Mouse (Mus musculus): ENCODE measurements around the gene Mxra8. TPM values are rescaled to one million over a fixed set of nuclear protein-coding genes. Genes with fewer than 3 reads are reported as not detected.

Mxra8 gene
- polyA plus RNA-seq, 1 experiment from 2014 or later: 69.6 TPM

DNA sequence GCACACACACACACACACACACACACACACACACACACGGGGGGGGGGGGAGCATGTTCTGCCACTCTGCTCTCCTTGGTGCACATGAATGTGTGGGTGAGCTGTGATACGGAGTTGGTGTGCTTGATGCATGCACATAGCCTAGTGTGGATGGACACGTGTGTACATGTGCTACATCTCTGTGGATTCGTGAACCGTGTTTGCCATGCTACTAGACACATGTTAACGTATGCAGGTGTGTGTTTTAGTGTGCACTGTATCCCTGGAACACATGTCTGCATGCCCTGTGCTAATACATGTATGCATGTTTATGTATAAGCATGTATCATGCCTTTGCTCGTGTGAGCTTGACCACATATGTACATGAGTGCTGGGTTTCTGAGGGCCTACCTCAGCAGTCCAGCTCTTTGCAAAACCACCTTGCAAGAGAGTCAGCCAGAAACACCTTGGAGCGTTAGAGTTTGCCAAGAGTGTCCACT lies 53.8 kb downstream of the Mxra8 start:
- Histone ChIP-seq H3K36me3 (peaks cover 35% of the 10 kb centered on the region), H3K27ac (no peak overlapping the region), H3K4me3 (peak overlapping the region; percentile 77), H3K4me2 (peak overlapping the region; percentile 94), H3K4me1 (peaks cover 48% of the 10 kb centered on the region), H3K9ac (peak overlapping the region; percentile 85), H3K9me3 (no peaks in the 10 kb centered on the region), H3K27me3 (no peaks in the 10 kb centered on the region)
- WGBS: 81% methylated on average over 7 of the region's 8 CpGs
- no peak for ATAC-seq (ENCODE audit: insufficient number of reproducible peaks, insufficient read depth, low FRiP score, low TSS enrichment, low read depth)

Small RNA genes lying within 50 kb of the gene (microRNA-seq; reads per million reads assigned to microRNA genes)
- not detected for gene Gm27743

Other genes starting within 250 kb of the Mxra8 start
- gene Slc35e2, start 238.3 kb upstream of the Mxra8 start, polyA plus RNA-seq (2015; fragmentation: Nextera tagmentation; extraction: Ambion mirVana): 10.5 and 11.1 TPM in 2 replicates
- 73.9 and 76.4 TPM in 2 replicates for gene Cdk11b, start 214.8 kb upstream of the Mxra8 start, polyA plus RNA-seq (2015; fragmentation: Nextera tagmentation; extraction: Ambion mirVana)
- not detected in 2 replicates for gene Gm10563, start 194.3 kb upstream of the Mxra8 start, polyA plus RNA-seq (2015; fragmentation: Nextera tagmentation; extraction: Ambion mirVana)
- gene Mmp23, start 186.3 kb upstream of the Mxra8 start, polyA plus RNA-seq (2015; fragmentation: Nextera tagmentation; extraction: Ambion mirVana): 24.8 and 26.1 TPM in 2 replicates
- gene Mib2, start 170.5 kb upstream of the Mxra8 start, polyA plus RNA-seq (2015; fragmentation: Nextera tagmentation; extraction: Ambion mirVana): 36.1 and 36.7 TPM in 2 replicates
- gene Fndc10, start 145.3 kb upstream of the Mxra8 start, polyA plus RNA-seq (2015; fragmentation: Nextera tagmentation; extraction: Ambion mirVana): 6.5 and 8.7 TPM in 2 replicates
- gene Ssu72, start 134.9 kb upstream of the Mxra8 start, polyA plus RNA-seq (2015; fragmentation: Nextera tagmentation; extraction: Ambion mirVana): 136 and 142 TPM in 2 replicates
- 1.2 and 1.4 TPM in 2 replicates for gene Tmem240, start 104.9 kb upstream of the Mxra8 start, polyA plus RNA-seq (2015; fragmentation: Nextera tagmentation; extraction: Ambion mirVana)
- 93.8 and 94.9 TPM in 2 replicates for gene Atad3a, start 78.6 kb upstream of the Mxra8 start, polyA plus RNA-seq (2015; fragmentation: Nextera tagmentation; extraction: Ambion mirVana)
- 8.6 and 9.6 TPM in 2 replicates for gene Vwa1, start 65.0 kb upstream of the Mxra8 start, polyA plus RNA-seq (2015; fragmentation: Nextera tagmentation; extraction: Ambion mirVana)
- 0.67 and 0.74 TPM in 2 replicates for gene Tmem88b, start 53.8 kb upstream of the Mxra8 start, polyA plus RNA-seq (2015; fragmentation: Nextera tagmentation; extraction: Ambion mirVana)
- 0.24 TPM in 1 of 2 replicates, not detected in the other for gene Ankrd65, start 49.2 kb upstream of the Mxra8 start, polyA plus RNA-seq (2015; fragmentation: Nextera tagmentation; extraction: Ambion mirVana)
- gene Mrpl20, start 36.8 kb upstream of the Mxra8 start, polyA plus RNA-seq (2015; fragmentation: Nextera tagmentation; extraction: Ambion mirVana): 195 and 229 TPM in 2 replicates
- gene Ccnl2, start 27.2 kb upstream of the Mxra8 start, polyA plus RNA-seq (2015; fragmentation: Nextera tagmentation; extraction: Ambion mirVana): 217 and 248 TPM in 2 replicates
- 131 and 150 TPM in 2 replicates for gene Aurkaip1, start 8.4 kb upstream of the Mxra8 start, polyA plus RNA-seq (2015; fragmentation: Nextera tagmentation; extraction: Ambion mirVana)
- 4.0 and 5.4 TPM in 2 replicates for gene Dvl1, start 7.7 kb downstream of the Mxra8 start, polyA plus RNA-seq (2015; fragmentation: Nextera tagmentation; extraction: Ambion mirVana)
- 0.55 and 0.62 TPM in 2 replicates for gene Tas1r3, start 23.7 kb downstream of the Mxra8 start, polyA plus RNA-seq (2015; fragmentation: Nextera tagmentation; extraction: Ambion mirVana)
- 15.6 and 16.4 TPM in 2 replicates for gene Cptp, start 29.8 kb downstream of the Mxra8 start, polyA plus RNA-seq (2015; fragmentation: Nextera tagmentation; extraction: Ambion mirVana)
- 70.9 and 81.0 TPM in 2 replicates for gene Ints11, start 29.9 kb downstream of the Mxra8 start, polyA plus RNA-seq (2015; fragmentation: Nextera tagmentation; extraction: Ambion mirVana)
- gene Pusl1, start 52.1 kb downstream of the Mxra8 start, polyA plus RNA-seq (2015; fragmentation: Nextera tagmentation; extraction: Ambion mirVana): 48.4 and 54.7 TPM in 2 replicates
- gene Acap3, start 52.1 kb downstream of the Mxra8 start, polyA plus RNA-seq (2015; fragmentation: Nextera tagmentation; extraction: Ambion mirVana): 21.1 and 21.6 TPM in 2 replicates
- 113 and 120 TPM in 2 replicates for gene Ube2j2, start 104.2 kb downstream of the Mxra8 start, polyA plus RNA-seq (2015; fragmentation: Nextera tagmentation; extraction: Ambion mirVana)
- gene C1qtnf12, start 122.6 kb downstream of the Mxra8 start, polyA plus RNA-seq (2015; fragmentation: Nextera tagmentation; extraction: Ambion mirVana): 39.5 and 43.6 TPM in 2 replicates
- 16.2 and 18.4 TPM in 2 replicates for gene B3galt6, start 153.0 kb downstream of the Mxra8 start, polyA plus RNA-seq (2015; fragmentation: Nextera tagmentation; extraction: Ambion mirVana)
- 154 and 156 TPM in 2 replicates for gene Sdf4, start 153.2 kb downstream of the Mxra8 start, polyA plus RNA-seq (2015; fragmentation: Nextera tagmentation; extraction: Ambion mirVana)
- gene Tnfrsf4, start 174.2 kb downstream of the Mxra8 start, polyA plus RNA-seq (2015; fragmentation: Nextera tagmentation; extraction: Ambion mirVana): 1.3 TPM in 1 of 2 replicates, not detected in the other
- gene Tnfrsf18, start 186.5 kb downstream of the Mxra8 start, polyA plus RNA-seq (2015; fragmentation: Nextera tagmentation; extraction: Ambion mirVana): 3.0 and 4.1 TPM in 2 replicates
- 2.0 and 2.7 TPM in 2 replicates for gene Ttll10, start 219.7 kb downstream of the Mxra8 start, polyA plus RNA-seq (2015; fragmentation: Nextera tagmentation; extraction: Ambion mirVana)